Mouse (Mus musculus): ENCODE data around the gene Zmynd8.

Zmynd8 gene

GRCm38 (mm10) chr2:165740982-165741381 lies 157.8 kb downstream of the Zmynd8 start:
- peak; percentile 18 for DNase-seq

DNA sequence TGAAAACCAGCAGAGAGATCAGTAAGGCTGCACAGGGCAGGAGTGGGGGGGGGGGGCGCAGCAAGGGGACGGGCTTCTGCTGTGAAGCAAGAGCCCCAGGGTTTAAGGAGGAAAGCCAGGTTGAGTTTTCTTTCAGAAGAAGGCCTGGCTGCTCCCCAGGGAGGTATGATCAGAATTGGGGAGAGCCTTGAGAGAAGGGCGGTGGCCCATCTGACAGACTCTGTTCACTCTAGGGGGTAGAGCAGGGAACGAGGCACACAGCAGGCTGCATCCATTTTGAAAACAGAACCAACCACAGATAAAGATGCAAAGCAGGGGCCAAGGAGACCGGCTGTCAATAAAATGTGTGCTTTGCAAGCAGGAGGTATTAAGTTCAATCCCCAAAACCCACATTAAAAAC lies 158.4 kb downstream of the Zmynd8 start:
- no peak for DNase-seq

DNA sequence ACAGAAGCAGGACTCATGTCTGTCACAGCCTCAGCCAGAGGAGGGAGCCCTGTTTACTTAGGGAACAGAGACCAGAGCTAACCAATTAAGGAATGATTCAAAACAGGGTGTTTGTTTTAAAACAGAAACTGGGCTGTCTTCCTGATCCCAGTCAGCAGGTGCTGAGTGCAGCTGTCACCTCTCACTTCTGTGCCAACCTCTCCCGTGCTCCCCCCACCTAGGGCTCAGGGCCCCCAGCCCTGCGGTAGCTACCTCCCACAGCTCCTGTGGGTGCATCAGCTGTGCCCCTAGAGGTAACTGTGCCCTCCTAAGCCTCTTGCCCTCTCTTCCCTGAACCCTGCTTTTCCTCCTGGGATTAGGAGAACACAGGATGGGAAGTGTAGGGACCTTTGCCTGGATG lies 162.5 kb downstream of the Zmynd8 start:
- no peak for DNase-seq
